Mouse (Mus musculus): ENCODE results near the gene Lpin1.

Gene Lpin1

DNA sequence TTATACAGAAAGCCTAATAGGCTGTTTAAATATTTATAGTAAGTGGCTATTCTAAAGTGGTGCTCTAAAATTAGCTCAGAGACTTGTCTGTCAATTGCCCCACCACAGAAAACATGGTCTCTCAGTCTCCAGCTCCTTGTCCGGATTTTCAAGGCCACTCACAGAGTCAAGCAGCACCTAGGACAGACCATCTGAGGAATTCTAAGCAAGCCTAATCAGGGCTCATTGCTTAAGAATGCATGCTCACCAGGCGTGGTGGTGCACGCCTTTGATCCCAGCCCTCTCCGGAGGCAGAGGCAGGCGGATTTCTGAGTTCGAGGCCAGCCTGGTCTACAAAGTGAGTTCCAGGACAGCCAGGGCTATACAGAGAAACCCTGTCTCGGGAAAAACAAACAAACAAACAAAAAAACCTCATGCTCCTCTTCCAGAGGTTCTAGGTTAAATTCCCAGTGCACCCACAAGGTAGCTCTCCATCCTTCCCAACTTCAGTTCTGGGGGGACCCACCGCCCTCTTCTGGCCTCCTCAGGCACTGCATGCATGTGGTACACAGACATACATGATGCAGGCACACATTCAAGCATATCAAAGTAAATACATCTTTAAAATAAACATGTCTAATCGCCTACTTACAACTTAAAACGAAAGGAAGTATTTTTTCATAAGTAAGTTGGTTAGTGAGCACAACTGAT, 40.2 kb downstream of the Lpin1 start:
- DNase-seq (ENCODE audit: low read depth): peak; percentile 16

DNA sequence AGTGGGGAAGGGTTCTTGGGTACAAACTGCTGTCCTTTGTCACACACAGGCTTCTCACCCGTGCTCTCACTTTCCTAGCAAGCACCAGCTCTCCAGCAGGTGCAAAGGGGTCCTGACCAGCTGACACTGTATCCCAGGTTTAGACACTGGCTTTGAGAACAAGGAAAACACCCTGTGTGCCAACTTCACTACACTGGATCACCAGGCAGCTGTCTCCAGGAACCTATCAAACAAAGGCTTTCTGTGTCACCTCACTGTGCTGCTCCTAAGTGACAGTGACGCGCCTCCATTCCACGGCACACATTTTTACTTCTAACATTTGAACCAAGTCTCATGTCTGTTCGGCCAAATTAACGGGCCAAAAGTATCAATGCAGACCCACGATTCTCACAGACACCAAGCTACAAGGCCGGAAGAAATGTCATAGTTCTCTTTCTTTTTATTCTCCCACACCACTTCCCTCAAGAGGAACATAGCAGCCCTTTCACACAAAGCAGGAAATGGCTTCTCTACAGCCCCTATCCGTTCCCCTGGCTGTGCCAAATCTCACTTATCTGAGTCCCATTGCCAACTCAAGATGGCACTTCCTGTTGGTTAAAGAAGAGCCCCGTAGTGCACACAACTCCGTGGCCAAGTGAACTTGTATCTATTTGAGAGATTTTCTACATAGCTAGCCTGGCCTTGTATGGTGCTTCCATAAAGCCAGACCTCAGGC, 41.7 kb downstream of the Lpin1 start:
- peak; percentile 83 for DNase-seq (ENCODE audit: low read depth)

DNA sequence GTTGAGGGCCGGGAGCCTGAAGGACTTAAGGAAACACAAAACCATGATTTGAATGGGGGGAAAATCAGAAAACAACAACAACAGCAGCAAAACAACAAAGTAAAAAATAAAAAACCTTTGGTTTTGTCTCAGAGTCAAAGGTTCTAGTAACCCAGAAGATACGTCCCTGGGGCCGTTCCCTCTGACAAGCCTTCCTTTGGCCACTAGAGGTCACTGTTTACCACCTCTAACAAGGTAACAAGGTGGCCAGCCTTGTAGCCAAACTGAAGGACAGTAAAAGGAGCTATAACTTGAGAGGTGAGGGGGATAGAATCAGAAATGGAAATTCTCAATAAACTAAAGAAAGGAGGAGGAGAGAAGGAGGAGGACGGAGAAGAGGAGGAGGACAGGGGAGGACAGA, 42.3 kb downstream of the Lpin1 start:
- peak; percentile 83 for DNase-seq (ENCODE audit: low read depth)

DNA sequence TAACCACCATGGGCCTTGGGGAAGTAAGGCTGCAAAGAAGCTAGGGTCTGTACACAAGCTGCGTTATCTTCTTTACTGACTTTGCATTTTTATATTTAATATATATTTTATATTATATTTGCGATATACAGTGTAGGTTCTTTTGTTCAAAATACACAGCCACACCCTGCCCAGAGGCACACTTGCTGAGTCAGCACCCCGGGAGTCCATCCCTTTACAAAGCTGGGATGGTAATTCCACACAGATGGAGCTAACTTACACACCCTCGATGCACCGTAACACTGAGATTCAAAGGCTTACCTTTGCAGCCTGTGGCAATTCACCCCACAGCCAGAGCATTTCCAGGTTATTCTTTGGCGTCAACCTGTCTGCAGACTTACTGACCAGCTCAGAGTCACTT, 42.7 kb downstream of the Lpin1 start:
- DNase-seq (ENCODE audit: low read depth): no peak

DNA sequence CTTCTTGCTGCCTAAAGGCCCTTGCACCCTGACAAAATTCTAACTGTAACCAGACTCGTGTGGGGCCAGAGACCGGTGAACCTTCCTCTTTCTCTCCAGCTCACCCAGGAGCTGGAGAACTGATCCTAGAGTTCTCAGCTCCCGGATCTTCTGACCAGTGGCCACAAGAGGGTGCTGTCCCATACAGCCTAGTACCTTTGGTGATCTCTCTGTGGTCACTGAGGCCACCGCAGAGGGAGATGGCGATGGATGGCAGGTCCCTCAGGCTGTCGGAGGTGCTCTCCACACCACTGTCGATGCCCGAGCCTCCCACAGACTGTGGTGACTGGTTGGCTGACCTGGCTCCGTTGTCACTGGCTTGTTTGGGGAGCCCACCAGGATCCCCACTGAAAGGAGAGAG, 47.3 kb downstream of the Lpin1 start:
- DNase-seq (ENCODE audit: low read depth): peak; percentile 30

DNA sequence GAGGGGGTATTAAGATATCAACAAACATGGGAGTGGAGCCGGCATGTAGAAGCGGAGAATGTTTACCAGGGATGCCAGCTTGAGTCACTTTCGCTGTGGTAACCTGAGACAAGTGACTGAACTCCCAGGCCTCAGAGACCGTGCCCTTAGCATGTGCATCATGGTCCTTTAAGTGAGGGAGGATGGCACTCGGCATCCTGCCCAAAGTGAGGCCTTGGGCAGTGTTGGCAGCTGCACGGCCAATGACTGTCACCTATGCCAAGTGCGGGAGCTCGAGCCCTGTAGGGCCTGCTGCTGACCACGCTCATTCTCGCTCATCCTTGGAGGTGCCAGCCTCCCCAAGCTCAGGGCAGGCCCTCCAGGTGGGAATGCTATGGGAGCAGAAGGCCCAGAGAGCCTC, 48.1 kb downstream of the Lpin1 start:
- DNase-seq (ENCODE audit: low read depth): no peak

DNA sequence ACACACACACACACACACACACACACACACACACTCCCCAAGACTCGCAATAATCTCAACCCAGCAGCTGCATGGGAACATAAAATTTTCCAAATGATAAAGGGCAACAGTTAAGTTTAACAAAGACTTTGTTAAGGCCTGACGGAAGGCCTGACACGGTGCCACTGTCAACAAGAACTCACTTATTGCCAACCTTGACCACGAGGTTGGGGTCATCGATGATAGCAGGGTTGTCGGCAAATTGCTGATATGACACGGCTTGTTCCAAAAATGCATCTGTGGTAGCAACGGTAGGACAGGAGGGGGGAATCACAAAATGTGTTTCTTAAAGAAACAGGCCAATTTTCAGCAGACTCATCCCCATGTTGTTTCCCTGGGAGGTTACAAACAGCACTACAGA, 48.6 kb downstream of the Lpin1 start:
- DNase-seq (ENCODE audit: low read depth): no peak

DNA sequence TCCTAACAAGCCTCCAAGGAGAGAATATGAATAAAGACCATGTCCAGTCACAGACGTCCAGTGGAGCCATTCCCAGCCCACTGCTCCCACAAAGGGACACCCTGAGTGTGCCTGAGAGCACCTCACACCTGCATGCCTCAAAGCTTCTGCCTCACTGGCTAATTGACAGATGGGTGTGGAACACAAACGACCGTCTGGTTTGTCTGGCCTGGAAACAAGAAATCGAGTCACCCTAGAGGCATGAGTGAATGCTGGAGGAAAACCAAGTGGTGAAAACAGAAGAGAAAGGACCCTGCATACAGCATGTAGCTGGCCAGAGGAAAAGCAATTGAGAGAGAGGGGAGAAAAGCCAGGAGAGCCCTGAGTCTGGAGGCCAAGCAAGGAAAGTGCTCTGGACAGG, 53.5 kb downstream of the Lpin1 start:
- DNase-seq (ENCODE audit: low read depth): no peak

DNA sequence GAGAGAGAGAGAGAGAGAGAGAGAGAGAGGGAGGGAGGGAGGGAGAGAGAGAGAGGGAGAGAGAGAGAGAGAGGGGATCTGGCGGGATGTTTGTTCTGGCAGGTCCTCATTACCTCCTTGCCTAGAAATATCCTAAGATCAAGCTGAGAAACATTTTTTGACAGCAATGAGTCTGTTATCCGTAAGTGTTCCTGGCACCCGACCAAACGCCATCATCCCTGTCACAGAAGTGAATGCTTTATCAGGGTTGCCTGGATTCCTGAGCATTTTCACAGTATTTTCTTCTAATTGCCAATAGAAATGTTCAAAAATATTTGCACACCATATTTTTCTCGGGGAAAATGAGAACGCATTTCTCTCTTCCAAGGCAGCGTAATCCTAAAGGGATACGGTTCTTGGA, 56.6 kb downstream of the Lpin1 start:
- no peak for DNase-seq (ENCODE audit: low read depth)

DNA sequence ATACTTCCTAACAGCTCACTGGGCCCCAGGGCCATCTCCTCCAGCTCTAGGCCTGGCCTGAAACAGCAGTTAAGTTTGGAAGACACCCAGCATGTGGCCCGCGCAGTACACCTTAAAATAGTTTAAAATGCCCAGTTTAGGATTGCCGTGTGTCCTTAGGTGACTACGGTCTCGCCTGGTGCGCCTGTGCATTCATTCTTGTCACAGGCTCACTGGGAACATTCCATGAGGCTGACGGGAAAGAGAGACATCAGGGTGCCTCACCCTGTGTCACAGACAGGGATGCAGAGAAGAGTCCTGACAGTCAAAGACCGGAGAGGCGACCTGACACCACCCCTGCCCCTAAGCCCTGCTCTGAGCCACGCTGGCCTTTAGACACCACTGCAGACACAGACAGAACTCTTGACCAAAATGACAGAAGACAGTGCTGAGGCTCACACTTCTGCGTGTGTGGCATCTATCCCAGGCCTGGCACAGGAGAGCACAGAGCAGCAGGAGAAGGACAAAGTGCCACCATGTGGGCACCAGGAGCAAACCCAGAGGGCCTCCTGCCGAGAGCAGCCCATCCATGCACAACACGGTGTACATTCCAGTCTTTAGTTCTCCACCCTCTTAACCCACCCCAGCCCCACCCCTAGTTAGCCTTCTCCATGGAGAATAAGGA, 58.5 kb downstream of the Lpin1 start:
- no peak for DNase-seq (ENCODE audit: low read depth)

DNA sequence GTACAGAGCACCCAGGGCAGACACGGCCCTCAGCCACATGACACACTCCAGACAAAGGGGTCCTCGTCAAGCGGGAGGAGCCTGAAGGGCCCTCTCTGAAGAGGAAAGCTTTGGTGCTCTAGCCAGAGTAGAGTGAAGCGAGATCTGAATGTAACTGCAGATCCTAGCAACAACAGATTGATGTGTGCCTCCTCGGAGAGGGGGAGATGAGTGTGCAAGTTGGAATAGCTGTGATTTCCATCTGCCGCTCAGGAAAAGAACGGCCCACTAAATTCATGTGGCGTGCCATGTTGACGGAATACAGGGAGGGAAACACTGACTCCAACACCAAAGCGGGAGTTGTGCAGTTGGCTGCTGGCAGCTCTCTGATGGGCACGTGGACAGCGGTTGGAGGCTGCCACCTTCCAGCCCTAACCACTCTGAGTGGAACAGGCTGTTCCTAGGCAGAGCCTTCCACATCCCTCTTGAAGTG, 59.7 kb downstream of the Lpin1 start:
- no peak for DNase-seq (ENCODE audit: low read depth)

DNA sequence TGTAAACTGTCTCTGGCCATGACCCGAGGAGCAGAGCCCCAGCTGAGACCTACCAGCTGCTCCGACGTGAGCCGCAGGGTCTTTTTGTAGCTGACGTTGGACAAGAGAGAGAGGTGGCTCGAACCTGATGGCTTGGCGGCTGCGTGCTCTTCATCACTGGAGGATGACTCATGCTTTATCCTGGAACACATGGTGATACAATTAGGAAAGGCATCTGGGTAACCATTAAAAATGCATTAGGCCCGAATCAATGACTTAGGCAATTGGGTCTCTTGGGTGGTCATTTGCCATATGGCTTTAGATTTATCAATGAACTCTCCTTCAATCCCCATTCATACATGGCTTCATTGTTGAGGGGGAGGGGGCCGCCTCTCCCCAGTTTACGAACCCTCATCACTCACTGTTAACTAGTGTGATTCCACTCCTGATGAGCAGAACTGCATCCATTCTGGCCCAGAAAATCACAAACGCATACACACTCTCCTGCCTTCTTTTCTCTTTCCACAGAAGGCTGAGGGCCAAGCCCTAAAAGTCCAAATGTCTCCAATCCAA, 61.9 kb downstream of the Lpin1 start:
- no peak for DNase-seq (ENCODE audit: low read depth)

DNA sequence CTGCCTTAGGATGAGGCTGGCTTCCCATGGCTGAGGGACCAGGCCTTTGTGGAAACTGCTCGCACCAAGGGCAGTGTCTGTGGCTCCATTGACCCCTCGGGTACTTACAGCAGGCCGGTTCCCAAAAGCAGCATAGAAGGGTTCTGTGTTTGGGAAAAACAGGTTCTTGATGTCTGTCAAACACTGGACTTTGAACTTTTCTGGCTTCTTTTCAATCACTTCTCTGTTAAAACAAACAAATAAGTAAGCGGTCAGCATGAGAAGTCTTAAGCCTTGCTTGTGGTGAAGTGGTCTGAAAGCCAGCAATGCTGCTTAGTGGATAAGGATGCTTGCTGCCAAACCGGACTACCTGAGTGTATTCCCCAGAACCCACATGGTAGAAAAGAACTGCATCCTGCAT, 69.2 kb downstream of the Lpin1 start:
- DNase-seq (ENCODE audit: low read depth): no peak

DNA sequence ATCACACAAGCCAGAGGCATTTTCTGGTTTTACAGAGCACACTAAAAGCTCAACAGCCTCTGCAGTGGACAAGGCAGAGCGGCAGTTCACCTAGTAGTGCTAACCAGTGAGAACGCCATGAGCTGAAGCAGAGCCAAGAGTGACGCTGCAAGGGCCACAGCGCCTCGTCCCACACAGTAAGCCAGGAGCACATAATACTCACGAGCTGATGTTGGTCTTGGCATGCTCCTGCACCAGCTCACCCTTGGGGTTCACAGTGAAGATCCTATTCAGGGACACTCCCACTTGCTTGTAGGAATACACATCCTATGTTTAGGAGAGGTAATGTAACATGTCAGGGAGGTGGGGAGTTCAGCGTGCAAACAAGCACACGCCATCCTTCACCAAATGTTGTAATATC, 70.1 kb downstream of the Lpin1 start:
- DNase-seq (ENCODE audit: low read depth): no peak

DNA sequence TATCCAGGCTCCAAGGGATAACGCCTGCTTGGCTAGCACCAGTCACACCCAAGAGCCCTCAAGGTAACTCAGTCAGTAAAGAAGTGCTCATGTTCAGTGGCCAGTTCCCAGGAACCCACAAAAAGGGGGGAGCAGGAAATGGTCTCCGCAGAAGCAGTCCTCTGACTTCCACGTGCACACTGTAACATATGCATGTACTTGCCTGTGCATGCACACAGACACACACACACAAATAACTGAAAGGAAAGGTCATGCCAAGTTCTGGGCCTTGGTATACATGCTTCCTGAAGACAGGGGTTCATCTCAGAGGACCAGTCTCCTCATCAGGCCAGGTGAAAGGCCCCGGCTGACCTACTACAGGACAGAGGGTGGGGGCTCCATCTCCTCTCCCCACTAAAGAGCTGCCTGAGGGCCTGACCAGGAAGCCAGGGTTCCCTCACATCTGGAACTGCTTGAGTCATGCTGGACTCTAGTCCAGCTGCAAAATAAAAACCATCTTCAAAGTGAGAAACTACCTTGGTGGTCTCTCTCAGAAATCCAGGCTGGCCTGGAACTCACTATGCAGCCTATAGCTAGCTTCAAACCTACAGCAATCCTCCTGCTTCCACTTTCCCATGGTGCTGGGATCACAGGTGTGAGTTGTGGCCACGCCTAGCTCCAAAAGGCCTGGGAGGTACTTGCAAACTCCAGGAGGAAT, 70.7 kb downstream of the Lpin1 start:
- DNase-seq (ENCODE audit: low read depth): no peak

DNA sequence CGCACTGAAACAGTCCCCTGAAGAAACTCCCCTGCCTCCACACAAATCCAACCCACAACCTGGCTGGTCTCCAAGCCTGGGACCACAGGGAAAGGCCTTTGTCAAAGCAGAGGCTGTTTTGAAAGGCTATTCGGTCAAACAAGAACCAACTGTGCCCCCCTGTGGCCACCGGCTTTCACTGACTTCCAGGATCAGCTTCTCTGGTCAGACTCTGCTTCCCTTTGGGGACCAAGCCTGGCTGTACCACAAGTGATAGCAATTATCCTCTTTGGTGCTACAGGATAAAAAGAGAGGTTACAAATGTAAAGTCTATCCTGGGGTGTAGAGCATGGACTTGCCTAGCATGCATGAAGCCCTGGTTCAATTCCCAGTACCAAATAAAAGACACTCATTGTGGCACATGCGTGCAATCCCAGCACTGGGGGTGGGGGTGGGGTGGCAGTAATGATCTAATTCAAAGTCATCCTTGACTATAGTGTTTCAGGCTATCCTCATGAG, 77.4 kb downstream of the Lpin1 start:
- peak; percentile 96 for DNase-seq (ENCODE audit: low read depth)

DNA sequence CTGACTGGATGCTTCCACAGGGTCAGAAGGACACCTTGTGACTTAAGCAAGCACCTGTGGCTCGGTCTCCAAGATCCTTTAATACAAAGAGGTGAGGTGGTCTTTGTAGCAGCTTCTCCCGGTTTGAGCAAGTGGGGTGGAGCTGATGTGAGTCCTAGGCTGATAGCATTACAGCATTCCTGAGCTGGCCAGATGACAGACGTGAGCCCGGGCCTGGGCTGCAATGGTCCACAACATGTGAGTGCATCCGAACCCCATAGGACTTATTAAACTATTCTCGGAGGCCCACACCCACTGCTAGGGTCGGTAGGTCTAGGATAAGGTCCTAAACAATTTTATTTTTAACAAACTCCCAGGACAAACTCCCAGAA, 77.9 kb downstream of the Lpin1 start:
- DNase-seq (ENCODE audit: low read depth): no peak

DNA sequence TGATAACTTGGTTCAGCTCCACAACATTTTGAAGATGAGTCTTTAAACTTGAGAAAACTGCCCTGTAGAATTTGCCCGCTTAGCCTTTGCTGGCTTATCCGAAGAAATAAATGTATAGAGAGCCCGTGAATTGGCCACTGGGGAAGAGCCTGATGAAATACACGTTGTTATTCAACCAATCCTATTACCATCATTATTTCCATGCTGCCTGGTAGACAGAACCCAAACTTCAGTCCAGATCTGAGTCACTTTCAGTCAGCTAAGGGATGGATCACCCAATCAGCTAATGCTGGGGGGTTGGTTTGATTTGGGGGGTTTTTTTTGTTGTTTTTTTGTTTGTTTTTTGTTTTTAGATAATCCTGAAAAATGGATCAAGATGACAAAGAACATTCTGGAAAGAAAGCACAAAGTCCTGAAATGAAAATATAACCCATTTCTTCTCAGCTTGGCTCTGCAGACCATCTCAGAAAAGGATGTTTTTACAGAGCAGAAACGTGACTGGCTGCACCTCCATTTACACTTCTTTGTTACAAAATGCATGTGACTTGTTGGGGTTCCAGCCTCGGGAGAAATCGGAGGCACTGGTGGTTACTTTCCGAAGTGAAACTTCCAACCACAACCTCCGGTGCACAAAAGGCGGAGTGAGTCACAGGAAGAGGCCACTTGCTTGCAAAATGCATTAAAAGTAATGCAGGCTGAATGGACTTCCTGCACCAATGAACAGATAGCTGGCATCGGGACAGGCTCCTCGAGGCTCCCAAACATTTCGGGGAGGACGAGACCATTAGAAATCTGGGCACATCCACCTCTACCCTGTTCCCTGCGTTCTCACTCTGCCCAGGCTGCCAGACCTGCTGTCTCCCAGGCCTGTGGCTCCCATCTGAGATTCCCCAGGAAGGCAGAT, 78.6 kb downstream of the Lpin1 start:
- DNase-seq (ENCODE audit: low read depth): peak; percentile 96

DNA sequence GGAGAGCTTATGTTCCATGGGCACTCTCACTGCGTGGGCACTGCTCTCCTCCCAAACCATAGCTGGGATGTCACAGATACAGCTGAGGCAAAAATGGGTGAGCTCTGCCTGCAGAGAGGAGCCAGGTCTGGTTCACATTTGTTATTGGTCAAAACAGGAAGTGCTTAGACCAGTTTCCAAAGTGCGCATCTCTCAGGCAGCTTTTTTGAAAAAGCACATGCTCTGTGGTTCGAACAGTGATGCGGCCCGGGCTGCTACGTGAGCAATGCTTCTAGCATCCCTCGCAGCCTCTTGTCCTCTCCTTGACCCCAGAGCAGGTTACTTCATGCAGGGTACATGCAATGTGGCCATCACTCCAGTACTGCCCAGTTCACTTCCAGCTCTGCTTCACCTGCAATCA, 82.1 kb downstream of the Lpin1 start:
- no peak for DNase-seq (ENCODE audit: low read depth)

DNA sequence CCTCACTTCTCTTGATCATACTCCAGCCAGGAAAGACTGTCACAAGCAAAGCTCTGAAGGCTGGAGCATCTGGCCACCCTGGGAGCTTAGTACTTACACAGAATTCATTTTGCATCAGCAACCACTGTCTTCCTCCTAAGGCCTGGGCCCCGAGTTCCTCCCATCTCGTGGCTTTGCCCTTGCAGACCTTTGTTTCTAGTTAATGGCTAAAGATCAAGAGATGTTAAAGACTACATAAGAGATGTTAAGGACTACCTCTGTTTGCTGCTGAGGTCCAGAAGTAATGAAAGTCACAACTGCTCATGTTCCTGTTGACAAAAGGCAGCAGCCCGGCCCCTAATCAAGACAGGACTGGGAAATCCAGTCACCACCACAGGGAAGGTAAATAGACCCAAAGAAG, 82.8 kb downstream of the Lpin1 start:
- peak; percentile 24 for DNase-seq (ENCODE audit: low read depth)

DNA sequence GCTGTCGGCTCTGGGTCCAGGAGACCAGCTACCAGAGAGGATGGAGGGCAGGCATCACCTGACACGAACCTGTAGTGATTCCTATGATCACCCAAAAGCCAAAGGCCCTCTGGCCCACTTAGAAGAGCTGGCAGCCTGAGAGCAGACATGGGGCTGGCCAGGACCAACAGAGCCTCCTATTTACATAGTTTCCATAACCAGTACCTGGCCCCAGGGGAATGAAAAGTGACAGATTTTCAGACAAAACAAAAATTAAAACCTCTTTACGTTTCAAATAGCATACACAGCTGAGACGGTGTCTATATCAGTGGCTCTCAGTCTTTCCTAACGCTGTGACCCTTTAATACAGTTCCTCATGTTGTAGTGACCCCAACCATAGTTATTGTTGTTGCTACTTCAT, 83.9 kb downstream of the Lpin1 start:
- DNase-seq (ENCODE audit: low read depth): no peak
